Mouse (Mus musculus): ENCODE results near the gene Bcl2l15. TPM values are rescaled to one million over a fixed set of nuclear protein-coding genes. Genes with fewer than 3 reads are reported as not detected.
"Not testable (repeated sequence)": the region's sequence is repeated elsewhere in the genome, so short reads cannot be mapped to it uniquely, and the experiment has no call there.

The Bcl2l15 gene
- 0.18 and 0.65 TPM in 2 replicates for polyA plus RNA-seq (2014; fragmentation: Nextera tagmentation; extraction: Ambion mirVana)

DNA sequence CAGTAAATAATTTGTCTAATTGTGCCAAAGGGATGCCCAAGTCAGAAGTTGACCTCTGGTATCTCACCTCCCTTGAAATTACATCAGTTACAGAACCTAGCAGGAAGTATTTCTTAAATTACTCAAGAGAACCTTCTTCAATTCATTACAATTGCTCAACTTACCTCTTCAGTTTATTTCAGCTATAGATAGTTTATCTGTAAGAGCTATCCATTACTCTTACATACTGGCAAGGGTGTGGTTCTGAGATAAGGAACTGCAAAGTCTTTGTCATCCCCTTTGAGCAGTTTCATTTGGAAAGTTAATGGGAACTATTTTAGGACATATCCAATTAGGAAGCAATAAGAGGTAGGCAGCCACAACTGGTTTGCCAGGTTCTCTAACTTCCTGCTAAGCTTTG, at the start of gene Bcl2l15:
Gene Bcl2l15, plus strand, starts transcription at position 176 of the 400 bp plus-strand sequence.
- Histone ChIP-seq H3K4me1 (replicated peaks; ENCODE audit: control insufficient read depth, insufficient read depth, low read length) (no peaks in the 10 kb centered on the region), H3K27me3 (ENCODE audit: control insufficient read depth, insufficient read depth, low read length) (no peaks in the 10 kb centered on the region), H3K9me3 (ENCODE audit: control insufficient read depth, low read length) (no peaks in the 10 kb centered on the region), H3K4me2 (replicated peaks; ENCODE audit: low read depth, low read length) (no peak within 1 kb of the TSS), H3K36me3 (ENCODE audit: control insufficient read depth, insufficient read depth, low read length) (no peaks in the 10 kb centered on the region), H3K9ac (ENCODE audit: low read depth, low read length) (no peak within 1 kb of the TSS), H3K27ac (ENCODE audit: low read depth, low read length) (no peak within 1 kb of the TSS), H3K4me3 (ENCODE audit: low read depth, low read length) (no peak within 1 kb of the TSS)
- DNase-seq (ENCODE audit: low spot score) (no peak), ATAC-seq (ENCODE audit: low FRiP score) (no peak)

DNA sequence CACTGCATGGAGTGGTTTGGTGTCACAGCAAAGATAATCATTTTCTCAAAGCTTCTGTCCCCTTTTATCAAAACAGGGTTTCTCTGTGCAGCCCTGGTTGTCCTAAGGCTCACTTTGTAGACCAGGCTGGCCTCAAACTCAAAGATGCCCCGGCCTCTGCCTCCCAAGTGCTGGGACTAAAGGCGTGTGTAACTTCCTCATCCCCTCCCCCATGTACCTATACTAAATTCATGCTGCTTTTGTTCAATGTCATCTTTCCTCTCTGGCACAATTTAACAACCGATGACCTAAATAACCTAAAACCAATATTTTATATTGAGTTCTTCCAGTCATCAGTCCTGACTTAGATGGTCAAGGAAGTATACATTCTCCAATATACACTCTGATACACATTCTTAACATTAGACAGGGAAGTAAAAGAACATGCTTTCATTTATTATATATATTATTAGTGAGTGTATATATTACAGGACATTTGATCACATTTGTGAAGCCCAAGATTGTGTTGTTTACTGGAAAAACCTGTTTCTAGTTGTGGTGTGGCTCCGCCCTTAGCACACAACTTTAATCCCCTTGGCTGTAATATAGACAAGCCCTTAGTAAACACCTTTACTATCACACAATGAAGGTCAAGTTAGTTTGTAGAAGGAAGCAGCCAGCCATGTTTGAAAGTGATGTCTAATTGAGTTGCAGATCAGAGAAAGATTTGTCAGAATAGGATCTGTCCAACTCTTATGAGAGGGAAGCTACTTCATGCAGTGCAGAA, 49.4 kb upstream of the Bcl2l15 start:
- no peak overlapping the region for H3K4me3 ChIP-seq (ENCODE audit: low read depth, low read length)
- H3K36me3 ChIP-seq (ENCODE audit: control insufficient read depth, insufficient read depth, low read length) = no peaks in the 10 kb centered on the region
- no peak for ATAC-seq (ENCODE audit: low FRiP score)
- DNase-seq (ENCODE audit: low spot score) = no peak
- no peak overlapping the region for H3K4me2 ChIP-seq (replicated peaks; ENCODE audit: low read depth, low read length)
- no peak overlapping the region for H3K27ac ChIP-seq (ENCODE audit: low read depth, low read length)
- H3K4me1 ChIP-seq (replicated peaks; ENCODE audit: control insufficient read depth, insufficient read depth, low read length) = no peaks in the 10 kb centered on the region
- WGBS = 90% methylated on average over 4 of the region's 4 CpGs
- H3K9ac ChIP-seq (ENCODE audit: low read depth, low read length) = no peak overlapping the region
- no peaks in the 10 kb centered on the region for H3K27me3 ChIP-seq (ENCODE audit: control insufficient read depth, insufficient read depth, low read length)
- no peaks in the 10 kb centered on the region for H3K9me3 ChIP-seq (ENCODE audit: control insufficient read depth, low read length)

DNA sequence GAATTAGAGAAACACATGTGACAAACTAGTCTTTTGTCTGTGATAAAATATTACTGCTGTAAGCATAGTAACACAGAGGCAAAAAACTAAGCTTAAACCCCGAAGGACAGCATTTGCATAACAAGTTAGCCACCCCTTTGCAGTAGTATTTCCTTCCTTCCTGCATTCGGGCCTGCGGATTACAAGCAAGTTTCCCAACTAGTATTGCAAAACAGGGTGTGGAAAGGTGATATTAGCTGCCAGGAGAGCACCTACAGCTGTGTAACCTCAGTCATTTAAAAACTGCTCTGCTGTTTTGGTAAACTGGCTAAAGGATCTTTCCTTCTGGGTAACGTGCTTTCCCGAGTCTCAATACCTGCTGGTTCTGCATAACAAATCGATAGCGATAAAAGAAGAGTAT, 45.2 kb upstream of the Bcl2l15 start:
- H3K4me3 ChIP-seq (ENCODE audit: low read depth, low read length) = no peak overlapping the region
- no peaks in the 10 kb centered on the region for H3K9me3 ChIP-seq (ENCODE audit: control insufficient read depth, low read length)
- DNase-seq (ENCODE audit: low spot score) (no peak), ATAC-seq (ENCODE audit: low FRiP score) (no peak)
- no peaks in the 10 kb centered on the region for H3K27me3 ChIP-seq (ENCODE audit: control insufficient read depth, insufficient read depth, low read length)
- no peaks in the 10 kb centered on the region for H3K36me3 ChIP-seq (ENCODE audit: control insufficient read depth, insufficient read depth, low read length)
- WGBS = 72% methylated on average over 7 of the region's 7 CpGs
- H3K27ac ChIP-seq (ENCODE audit: low read depth, low read length) = no peak overlapping the region
- no peak overlapping the region for H3K9ac ChIP-seq (ENCODE audit: low read depth, low read length)
- H3K4me2 ChIP-seq (replicated peaks; ENCODE audit: low read depth, low read length) = no peak overlapping the region
- no peaks in the 10 kb centered on the region for H3K4me1 ChIP-seq (replicated peaks; ENCODE audit: control insufficient read depth, insufficient read depth, low read length)

DNA sequence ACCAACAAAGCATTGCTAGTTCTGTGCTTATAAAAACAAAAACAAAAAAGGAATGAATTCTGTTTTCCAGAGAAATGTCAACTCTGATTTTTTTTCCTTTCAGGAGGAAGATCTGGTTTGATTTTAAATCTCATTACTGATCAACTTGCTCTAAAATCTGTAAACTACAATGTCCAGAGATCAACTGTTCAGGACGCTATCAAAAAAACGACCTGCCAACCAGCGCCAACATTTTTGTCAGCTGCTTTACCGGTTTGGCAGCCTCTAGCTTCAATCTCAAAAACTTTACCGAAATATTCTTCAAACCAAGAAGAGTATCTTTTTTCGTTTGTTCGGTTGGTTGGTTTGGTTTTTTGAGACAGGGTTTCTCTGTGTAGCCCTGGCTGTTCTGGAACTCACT, 43.3 kb upstream of the Bcl2l15 start:
- no peaks in the 10 kb centered on the region for H3K36me3 ChIP-seq (ENCODE audit: control insufficient read depth, insufficient read depth, low read length)

DNA sequence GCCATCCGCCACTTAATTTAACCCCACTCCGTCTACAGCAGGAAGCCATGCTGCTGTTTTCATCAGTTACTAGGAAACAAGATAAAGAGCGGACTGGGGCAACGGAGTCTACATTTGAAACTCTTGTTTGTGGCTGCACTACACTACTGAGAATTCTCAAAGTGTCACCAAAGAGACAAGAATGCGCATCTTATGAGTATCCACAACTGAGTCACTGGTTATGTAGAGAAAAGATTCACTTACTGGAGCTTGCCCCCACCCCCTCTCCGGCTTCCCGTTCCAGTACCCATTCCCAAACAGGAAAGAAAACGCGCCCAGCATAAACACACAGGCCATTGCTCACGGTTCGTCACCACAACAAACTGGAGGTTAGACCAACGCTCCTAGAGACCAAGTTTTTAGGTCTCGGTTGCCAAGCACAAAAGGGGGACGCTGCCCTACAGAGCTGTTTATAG, 42.5 kb upstream of the Bcl2l15 start:
- WGBS = 4% methylated on average over 14 of the region's 14 CpGs
- no peak for ATAC-seq (ENCODE audit: low FRiP score)
- peak overlapping the region; percentile 83; the same call in 1 of the 2 replicates for H3K27ac ChIP-seq (ENCODE audit: low read depth, low read length)

More for the DNA sequence above, 43.3 kb upstream of the Bcl2l15 start:
- no peak for ATAC-seq (ENCODE audit: low FRiP score)
- no peak overlapping the region for H3K4me2 ChIP-seq (replicated peaks; ENCODE audit: low read depth, low read length)
- H3K9me3 ChIP-seq (ENCODE audit: control insufficient read depth, low read length) = no peaks in the 10 kb centered on the region
- no peaks in the 10 kb centered on the region for H3K4me1 ChIP-seq (replicated peaks; ENCODE audit: control insufficient read depth, insufficient read depth, low read length)
- 82% methylated on average over 7 of the region's 7 CpGs for WGBS
- no peak overlapping the region for H3K4me3 ChIP-seq (ENCODE audit: low read depth, low read length)
- no peak overlapping the region for H3K9ac ChIP-seq (ENCODE audit: low read depth, low read length)
- H3K27ac ChIP-seq (ENCODE audit: low read depth, low read length) = no peak overlapping the region
- no peak for DNase-seq (ENCODE audit: low spot score)
- no peaks in the 10 kb centered on the region for H3K27me3 ChIP-seq (ENCODE audit: control insufficient read depth, insufficient read depth, low read length)

DNA sequence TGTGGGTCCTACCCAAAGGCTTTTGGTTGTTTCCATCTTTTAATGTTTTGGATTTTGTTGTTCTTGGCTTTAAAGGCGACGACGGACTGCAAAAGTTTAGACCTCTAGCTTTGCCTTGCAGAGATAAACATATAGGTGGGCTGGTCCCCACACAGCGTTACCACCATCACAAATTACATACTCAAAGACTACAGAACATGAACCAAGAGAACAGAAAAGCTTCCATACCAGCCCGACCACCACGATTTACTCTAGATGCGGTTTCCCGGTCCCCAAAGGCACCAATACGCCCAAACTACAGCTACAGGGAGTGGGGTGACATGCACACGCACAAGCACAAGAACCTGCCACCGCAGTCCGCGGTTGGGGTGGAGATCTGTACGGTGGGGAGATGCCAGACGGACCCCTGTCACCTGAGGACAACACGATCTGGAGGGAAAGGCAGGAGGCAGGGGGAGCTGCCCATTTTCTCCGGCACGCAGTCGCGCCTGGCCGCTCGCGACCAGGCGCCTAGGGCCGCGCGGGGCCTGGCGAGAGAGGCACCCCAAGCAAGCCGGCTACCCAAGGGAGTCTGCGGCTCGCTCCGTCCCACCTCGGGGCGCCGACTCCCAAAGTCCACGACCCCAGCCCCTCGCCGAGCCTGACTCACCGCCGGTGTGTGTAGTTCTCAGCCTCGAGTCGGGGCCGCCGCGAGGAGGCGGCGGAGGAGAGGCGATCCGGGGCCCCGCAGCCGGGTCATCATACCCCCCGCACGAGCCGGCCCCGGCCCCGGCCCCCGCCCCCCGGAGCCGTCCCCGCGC, 41.9 kb upstream of the Bcl2l15 start:
- ATAC-seq (ENCODE audit: low FRiP score) (peak; percentile 85), DNase-seq (ENCODE audit: low spot score) (peak; percentile 66)
- H3K9me3 ChIP-seq (ENCODE audit: control insufficient read depth, low read length) = no peaks in the 10 kb centered on the region
- peak overlapping the region; percentile 83 for H3K27ac ChIP-seq (ENCODE audit: low read depth, low read length)
- H3K4me3 ChIP-seq (ENCODE audit: low read depth, low read length) = peak overlapping the region; percentile 96
- no peaks in the 10 kb centered on the region for H3K27me3 ChIP-seq (ENCODE audit: control insufficient read depth, insufficient read depth, low read length)
- H3K4me2 ChIP-seq (replicated peaks; ENCODE audit: low read depth, low read length) = peak overlapping the region; percentile 81
- no peaks in the 10 kb centered on the region for H3K4me1 ChIP-seq (replicated peaks; ENCODE audit: control insufficient read depth, insufficient read depth, low read length)
- H3K9ac ChIP-seq (ENCODE audit: low read depth, low read length) = peak overlapping the region; percentile 94
- H3K36me3 ChIP-seq (ENCODE audit: control insufficient read depth, insufficient read depth, low read length) = no peaks in the 10 kb centered on the region
- WGBS = 0% methylated on average over 41 of the region's 61 CpGs

More for the DNA sequence above, 42.5 kb upstream of the Bcl2l15 start:
- Histone ChIP-seq H3K27me3 (ENCODE audit: control insufficient read depth, insufficient read depth, low read length) (no peaks in the 10 kb centered on the region), H3K9ac (ENCODE audit: low read depth, low read length) (peak overlapping the region; percentile 94), H3K36me3 (ENCODE audit: control insufficient read depth, insufficient read depth, low read length) (no peaks in the 10 kb centered on the region), H3K4me1 (replicated peaks; ENCODE audit: control insufficient read depth, insufficient read depth, low read length) (no peaks in the 10 kb centered on the region), H3K4me2 (replicated peaks; ENCODE audit: low read depth, low read length) (peak overlapping the region; percentile 81), H3K4me3 (ENCODE audit: low read depth, low read length) (peak overlapping the region; percentile 96), H3K9me3 (ENCODE audit: control insufficient read depth, low read length) (no peaks in the 10 kb centered on the region)
- peak; percentile 41 for DNase-seq (ENCODE audit: low spot score)

DNA sequence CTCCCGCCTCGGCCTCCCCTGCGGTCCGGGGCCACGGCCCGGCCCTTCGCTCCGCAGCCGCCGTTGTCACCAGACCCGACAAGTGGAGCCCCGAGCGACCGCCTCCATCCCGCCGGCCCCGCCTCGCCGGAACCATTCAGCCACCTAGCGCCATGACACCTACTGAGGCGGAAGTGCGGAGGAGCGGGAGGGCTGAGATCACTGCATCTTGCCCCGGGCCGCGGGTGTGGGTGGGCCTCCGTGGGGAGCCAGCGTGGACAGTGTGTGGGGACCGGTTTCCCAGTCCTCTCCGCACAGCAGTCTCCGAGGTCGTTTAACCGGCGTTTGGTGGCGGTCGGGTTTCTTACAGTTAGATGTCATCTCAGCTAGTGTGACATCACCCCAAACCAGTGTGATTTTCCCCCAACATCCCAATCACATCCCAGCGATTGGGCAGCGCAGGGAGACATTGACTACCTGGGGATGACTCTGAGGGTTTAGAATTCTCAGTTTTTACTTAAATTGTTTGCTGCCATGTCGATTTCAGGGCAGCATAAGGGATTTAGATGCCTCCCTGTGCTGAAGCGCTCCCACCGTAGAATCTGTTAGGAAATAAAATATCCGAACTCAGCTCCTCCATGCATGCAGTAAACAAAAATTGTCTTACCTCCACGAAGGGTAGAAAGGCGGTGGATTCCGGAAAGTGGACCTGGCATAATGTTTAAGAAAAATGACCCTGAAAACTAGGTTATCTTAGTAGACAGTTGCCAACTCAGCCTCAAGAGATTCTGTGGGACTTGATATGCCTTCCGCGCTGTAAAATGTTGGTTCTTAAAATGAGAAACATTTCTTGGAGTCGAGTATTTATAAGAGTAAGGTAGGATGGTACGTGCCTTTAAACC, 40.9 kb upstream of the Bcl2l15 start, which contains the start of gene Hipk1:
Gene Hipk1, minus strand, starts transcription at position 334 of the 881 bp plus-strand sequence.
- WGBS = 14% methylated on average over 37 of the region's 49 CpGs
- peak within 1 kb of the TSS; percentile 96 for H3K4me3 ChIP-seq (ENCODE audit: low read depth, low read length)
- no peaks in the 10 kb centered on the region for H3K4me1 ChIP-seq (replicated peaks; ENCODE audit: control insufficient read depth, insufficient read depth, low read length)
- H3K36me3 ChIP-seq (ENCODE audit: control insufficient read depth, insufficient read depth, low read length) = no peaks in the 10 kb centered on the region
- H3K9me3 ChIP-seq (ENCODE audit: control insufficient read depth, low read length) = no peaks in the 10 kb centered on the region
- DNase-seq (ENCODE audit: low spot score) (peak; percentile 92), ATAC-seq (ENCODE audit: low FRiP score) (peak; percentile 97)
- H3K4me2 ChIP-seq (replicated peaks; ENCODE audit: low read depth, low read length) = peak within 1 kb of the TSS; percentile 81
- peak within 1 kb of the TSS; percentile 94 for H3K9ac ChIP-seq (ENCODE audit: low read depth, low read length)
- peak within 1 kb of the TSS; percentile 83 for H3K27ac ChIP-seq (ENCODE audit: low read depth, low read length)
- H3K27me3 ChIP-seq (ENCODE audit: control insufficient read depth, insufficient read depth, low read length) = no peaks in the 10 kb centered on the region

DNA sequence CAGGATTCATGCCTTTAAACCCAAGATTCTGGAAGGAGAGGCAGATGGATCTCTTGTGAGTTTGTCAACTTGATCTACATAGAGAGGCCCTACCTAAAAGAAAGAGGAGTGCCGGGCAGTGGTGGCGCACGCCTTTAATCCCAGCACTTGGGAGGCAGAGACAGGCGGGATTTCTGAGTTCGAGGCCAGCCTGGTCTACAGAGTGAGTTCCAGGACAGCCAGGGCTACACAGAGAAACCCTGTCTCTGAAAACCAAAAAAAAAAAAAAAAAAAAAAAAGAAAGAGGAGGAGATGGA, 40.3 kb upstream of the Bcl2l15 start:
- not testable (repeated sequence) for H3K4me1 ChIP-seq (replicated peaks; ENCODE audit: control insufficient read depth, insufficient read depth, low read length); H3K4me2 ChIP-seq (replicated peaks; ENCODE audit: low read depth, low read length); H3K36me3 ChIP-seq (ENCODE audit: control insufficient read depth, insufficient read depth, low read length); H3K4me3 ChIP-seq (ENCODE audit: low read depth, low read length); H3K27ac ChIP-seq (ENCODE audit: low read depth, low read length); ATAC-seq (ENCODE audit: low FRiP score); H3K27me3 ChIP-seq (ENCODE audit: control insufficient read depth, insufficient read depth, low read length); H3K9me3 ChIP-seq (ENCODE audit: control insufficient read depth, low read length)
- DNase-seq (ENCODE audit: low spot score) = peak; percentile 3
- WGBS = 77% methylated on average over 5 of the region's 5 CpGs
- 0 out of 2 replicates have a peak overlapping the region, but pooled peaks have one; percentile 94 for H3K9ac ChIP-seq (ENCODE audit: low read depth, low read length)

Measured in hindbrain, embryonic 11.5 days (tissue).